Mouse (Mus musculus) stomach, postnatal 0 days (tissue): ENCODE results near the gene Ralgapa1. TPM values are rescaled to one million over a fixed set of nuclear protein-coding genes. Genes with fewer than 3 reads are reported as not detected.

Source experiments
- ATAC-seq: fragments of 200-750 bp; cut with Nextera tagmentation; 2 replicates; pipeline ENCODE4 v1.8.0; 2017; ENCODE audit not compliant: low FRiP score, low TSS enrichment
- DNase-seq: peaks from one replicate; pipeline ENCODE4 v3.0.0-alpha.2; 2016; ENCODE audit warnings: low spot score
- H3K27ac ChIP-seq: fragments of 300-500 bp; sonication (generic); replicated peaks from 2 replicates; pipeline ENCODE4 v1.5.1; 2014; ENCODE audit warnings: mild to moderate bottlenecking, control low read depth
- H3K27me3 ChIP-seq: fragments of 300-500 bp; sonication (generic); 2 replicates; pipeline ENCODE4 v1.6.1; 2014; ENCODE audit warnings: low read length; ENCODE audit not compliant: control insufficient read depth, insufficient read depth
- H3K36me3 ChIP-seq: fragments of 300-500 bp; sonication (generic); 2 replicates; pipeline ENCODE4 v1.6.1; 2014; ENCODE audit warnings: low read length, mixed read lengths; ENCODE audit not compliant: control insufficient read depth, insufficient read depth
- H3K4me1 ChIP-seq: fragments of 300-500 bp; sonication (generic); replicated peaks from 2 replicates; pipeline ENCODE4 v1.6.1; 2014; ENCODE audit warnings: antibody characterized with exemption; ENCODE audit not compliant: control insufficient read depth, insufficient read depth
- H3K4me2 ChIP-seq: fragments of 300-500 bp; sonication (generic); replicated peaks from 2 replicates; pipeline ENCODE4 v1.6.1; 2014; ENCODE audit warnings: low read depth, mild to moderate bottlenecking, control low read depth, moderate library complexity
- H3K4me3 ChIP-seq: fragments of 300-500 bp; sonication (generic); 2 replicates; pipeline ENCODE4 v1.5.1; 2014; ENCODE audit warnings: low read depth, low read length, control low read depth
- H3K9ac ChIP-seq: fragments of 300-500 bp; sonication (generic); 2 replicates; pipeline ENCODE4 v1.6.1; 2014; ENCODE audit warnings: mild to moderate bottlenecking, low read length, control low read depth, mixed read lengths
- H3K9me3 ChIP-seq: fragments of 300-500 bp; sonication (generic); 2 replicates; pipeline ENCODE4 v1.6.1; 2016; ENCODE audit warnings: low read length; ENCODE audit not compliant: control insufficient read depth
- CTCF ChIP-seq: IDR thresholded peaks from 2 replicates; pipeline ENCODE4 v1.5.1; 2016; ENCODE audit warnings: antibody characterized with exemption, low read depth, mild to moderate bottlenecking, moderate library complexity
- EP300 ChIP-seq: optimal IDR thresholded peaks from 2 replicates; pipeline ENCODE3; 2016; ENCODE audit warnings: antibody characterized with exemption
- WGBS: fragments of 180-500 bp; shearing (Covaris S2); extraction: QIAGEN DNeasy Blood & Tissue Kit; methylation state at CpG from one replicate; pipeline ENCODE4 v1.1.7; 2014; 5-methylcytosine and 5-hydroxymethylcytosine counted together
- polyA plus RNA-seq: library from polyadenylated mRNA; unstranded; fragments of >200 nt; fragmentation: Nextera tagmentation; extraction: Ambion mirVana; gene quantifications from 2 replicates; pipeline ENCODE4 v1.2.1, GENCODE M21; 2015

Gene Ralgapa1
- polyA plus RNA-seq, 1 experiment from 2014 or later, result 8.8 TPM

DNA sequence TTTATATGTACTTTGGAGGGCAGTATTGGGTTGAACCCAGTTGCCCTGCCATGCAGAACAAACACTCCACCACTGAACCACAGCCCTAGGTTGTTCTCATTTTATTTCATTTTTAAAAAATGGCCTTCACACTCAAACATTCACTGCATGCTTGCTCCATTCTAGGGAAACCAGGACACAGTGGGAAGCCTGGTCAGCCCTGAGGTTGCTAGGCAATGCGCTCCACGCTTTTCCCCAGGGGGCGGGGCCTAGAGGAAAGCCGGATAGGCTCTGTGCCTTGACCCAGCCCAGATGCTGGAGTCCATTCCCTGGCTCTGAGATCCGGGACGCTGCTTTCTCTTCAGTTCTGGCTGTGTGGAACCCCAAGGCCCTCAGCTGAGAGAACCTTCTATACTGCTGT is 247.2 kb downstream of the Ralgapa1 start:
- H3K4me2 ChIP-seq, result no peak overlapping the region
- H3K9ac ChIP-seq, result no peak overlapping the region
- TF ChIP-seq EP300 (no peak), CTCF (no peak)
- no peaks in the 10 kb centered on the region for H3K4me1 ChIP-seq
- no peak overlapping the region for H3K4me3 ChIP-seq
- 8% methylated on average over 6 of the region's 6 CpGs for WGBS
- no peaks in the 10 kb centered on the region for H3K9me3 ChIP-seq
- DNase-seq (peak; percentile 20), ATAC-seq (no peak)
- no peaks in the 10 kb centered on the region for H3K36me3 ChIP-seq
- no peak overlapping the region for H3K27ac ChIP-seq
- no peaks in the 10 kb centered on the region for H3K27me3 ChIP-seq

- ATAC-seq (no peak), DNase-seq (no peak)
- no peaks in the 10 kb centered on the region for H3K4me1 ChIP-seq
- no peak overlapping the region for H3K9ac ChIP-seq
- no peak overlapping the region for H3K4me2 ChIP-seq
- no peak overlapping the region for H3K4me3 ChIP-seq
- H3K27me3 ChIP-seq, result no peaks in the 10 kb centered on the region
- TF ChIP-seq CTCF, result peak; percentile 26
- TF ChIP-seq EP300, result no peak
- no peaks in the 10 kb centered on the region for H3K36me3 ChIP-seq
- H3K9me3 ChIP-seq, result no peaks in the 10 kb centered on the region
- no peak overlapping the region for H3K27ac ChIP-seq
Measured at GRCm38 (mm10) chr12:55573089-55573488, 247.9 kb downstream of the Ralgapa1 start.

DNA sequence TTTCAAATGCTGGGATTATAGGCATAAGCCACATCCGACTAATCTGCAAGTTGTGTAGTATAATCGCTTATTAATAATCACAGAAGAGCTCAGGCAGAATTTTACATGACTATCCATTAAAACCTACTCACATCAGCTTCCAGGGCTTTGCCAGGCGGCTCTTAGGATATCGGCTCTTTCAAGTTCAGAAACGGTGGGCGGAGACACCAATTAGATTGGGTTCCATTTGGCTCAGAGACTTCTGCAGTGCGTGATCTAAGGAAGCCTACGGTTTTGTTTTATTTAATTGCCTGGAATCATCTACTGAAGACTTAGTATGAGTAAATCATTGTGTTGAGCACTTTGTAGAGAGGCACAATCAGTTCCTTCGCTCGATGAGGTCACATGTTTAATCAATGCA is 249.3 kb downstream of the Ralgapa1 start:
- no peak overlapping the region for H3K4me3 ChIP-seq
- H3K4me1 ChIP-seq, result no peaks in the 10 kb centered on the region
- TF ChIP-seq EP300, result no peak
- no peak for TF ChIP-seq CTCF
- no peak for DNase-seq
- no peaks in the 10 kb centered on the region for H3K9me3 ChIP-seq
- H3K27ac ChIP-seq, result no peak overlapping the region
- WGBS, result 79% methylated on average over 10 of the region's 10 CpGs
- H3K4me2 ChIP-seq, result no peak overlapping the region
- no peak for ATAC-seq
- H3K9ac ChIP-seq, result no peak overlapping the region
- H3K36me3 ChIP-seq, result no peaks in the 10 kb centered on the region
- no peaks in the 10 kb centered on the region for H3K27me3 ChIP-seq

- no peak for TF ChIP-seq CTCF
- no peak for TF ChIP-seq EP300
- H3K9ac ChIP-seq, result no peak overlapping the region
- H3K4me1 ChIP-seq, result no peaks in the 10 kb centered on the region
- H3K9me3 ChIP-seq, result no peaks in the 10 kb centered on the region
- DNase-seq, result no peak
- H3K27me3 ChIP-seq, result no peaks in the 10 kb centered on the region
- 70% methylated on average over 11 of the region's 11 CpGs for WGBS
- H3K4me3 ChIP-seq, result no peak overlapping the region
- no peaks in the 10 kb centered on the region for H3K36me3 ChIP-seq
- H3K27ac ChIP-seq, result no peak overlapping the region
- H3K4me2 ChIP-seq, result no peak overlapping the region
- ATAC-seq, result no peak
Measured at GRCm38 (mm10) chr12:55571181-55571580, 249.8 kb downstream of the Ralgapa1 start.

- Histone ChIP-seq H3K9me3 (no peaks in the 10 kb centered on the region), H3K27ac (no peak overlapping the region), H3K4me2 (no peak overlapping the region), H3K27me3 (no peaks in the 10 kb centered on the region), H3K4me1 (no peaks in the 10 kb centered on the region), H3K36me3 (no peaks in the 10 kb centered on the region), H3K4me3 (no peak overlapping the region), H3K9ac (no peak overlapping the region)
- TF ChIP-seq CTCF, result no peak
- no peak for TF ChIP-seq EP300
- DNase-seq, result no peak
- no peak for ATAC-seq
- WGBS, result 88% methylated on average over 9 of the region's 9 CpGs
Measured at GRCm38 (mm10) chr12:55570646-55571045, 250.3 kb downstream of the Ralgapa1 start.

- no peak overlapping the region for H3K4me3 ChIP-seq
- DNase-seq, result no peak
- no peak for TF ChIP-seq EP300
- TF ChIP-seq CTCF, result no peak
Measured at GRCm38 (mm10) chr12:55569676-55570075, 251.3 kb downstream of the Ralgapa1 start.

More at GRCm38 (mm10) chr12:55569676-55570075, 251.3 kb downstream of the Ralgapa1 start:
- H3K27me3 ChIP-seq, result no peaks in the 10 kb centered on the region
- no peak overlapping the region for H3K4me2 ChIP-seq
- WGBS, result 40% methylated on average over 6 of the region's 6 CpGs
- no peaks in the 10 kb centered on the region for H3K36me3 ChIP-seq
- no peak overlapping the region for H3K27ac ChIP-seq
- no peak for ATAC-seq
- no peaks in the 10 kb centered on the region for H3K9me3 ChIP-seq
- no peaks in the 10 kb centered on the region for H3K4me1 ChIP-seq
- H3K9ac ChIP-seq, result no peak overlapping the region
